Mouse (Mus musculus) thymus, adult 2 months (tissue): ENCODE measurements around the gene Scn3b.

ENCODE experiments used
- CTCF ChIP-seq: fragments of 200-500 bp; IDR thresholded peaks from 2 replicates; pipeline ENCODE4 v1.5.1; 2012; ENCODE audit warnings: mild to moderate bottlenecking, control low read depth, low read length, moderate library complexity, borderline replicate concordance; ENCODE audit not compliant: control insufficient read depth, poor library complexity, insufficient read depth; ENCODE audit errors: extremely low read depth
- POLR2A ChIP-seq: fragments of 200-500 bp; IDR thresholded peaks from 2 replicates; pipeline ENCODE4 v1.6.1; 2012; ENCODE audit warnings: mild to moderate bottlenecking, low read length, control low read depth, moderate library complexity; ENCODE audit not compliant: control insufficient read depth, poor library complexity, insufficient read depth; ENCODE audit errors: extremely low read depth

DNA sequence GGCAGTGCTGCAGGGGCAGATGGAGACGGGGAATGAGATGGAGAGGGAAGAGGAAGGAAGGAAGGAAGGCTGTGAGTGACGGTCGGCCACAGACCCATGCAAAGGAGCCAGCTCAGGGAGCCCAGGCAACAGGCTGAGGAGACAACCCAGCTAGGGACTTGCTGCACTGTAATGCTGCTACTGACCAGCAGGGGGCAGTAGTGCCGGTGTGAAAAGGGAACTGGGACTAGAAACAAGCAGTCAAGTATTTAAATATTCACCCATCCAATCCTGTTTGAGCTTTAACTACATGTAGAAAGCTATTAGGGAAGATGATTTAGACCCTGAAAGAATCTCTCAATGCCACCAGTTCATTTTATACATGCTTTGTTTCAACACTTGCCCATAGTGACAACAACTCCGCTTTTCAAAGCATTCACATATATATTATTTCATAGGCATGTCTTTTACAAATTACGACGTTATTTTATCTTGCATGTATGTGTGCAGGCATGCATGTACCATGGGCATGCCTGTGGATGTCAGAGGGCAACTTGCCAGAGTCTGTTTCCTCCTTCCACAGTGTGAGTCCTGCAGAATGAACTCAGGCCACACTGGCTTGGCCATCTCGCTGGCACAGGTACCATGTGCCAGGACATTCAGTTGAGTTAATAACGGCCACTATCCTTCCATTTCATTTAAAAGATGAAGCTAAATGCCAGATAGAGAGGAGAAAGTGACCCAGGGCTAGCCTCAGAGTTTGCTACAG, 64.8 kb downstream of the Scn3b start:
- TF ChIP-seq POLR2A (no peak), CTCF (peak; percentile 77; the same call in 1 of the 2 replicates)
